Mouse (Mus musculus): ENCODE results near the gene Ccdc148. TPM values are rescaled to one million over a fixed set of nuclear protein-coding genes. Genes with fewer than 3 reads are reported as not detected.

Ccdc148 gene
- total and polyA plus RNA-seq, 2 experiments from 2014 or later = 5.3 to 6.9 TPM

GRCm38 (mm10) chr2:59054339-59054738, 106.1 kb downstream of the Ccdc148 start:
- H3K36me3 ChIP-seq (ENCODE audit: insufficient read depth) = no peaks in the 10 kb centered on the region
- 49% methylated on average over 5 of the region's 5 CpGs for WGBS
- H3K27ac ChIP-seq (ENCODE audit: low read depth, low read length) = peak overlapping the region; percentile 29; the same call in 1 of the 2 replicates
- H3K27me3 ChIP-seq (ENCODE audit: insufficient read depth, low read length) = no peaks in the 10 kb centered on the region
- H3K9ac ChIP-seq = no peak overlapping the region
- ATAC-seq (0 out of 2 replicates have a peak, but pooled peaks have one; percentile 23), DNase-seq (peak; percentile 57)
- no peaks in the 10 kb centered on the region for H3K9me3 ChIP-seq (ENCODE audit: low read length)
- no peak overlapping the region for H3K4me3 ChIP-seq (ENCODE audit: low read depth, low read length)
- peaks cover 6% of the 10 kb centered on the region; the same call in 1 of the 2 replicates for H3K4me1 ChIP-seq (ENCODE audit: insufficient read depth)
- TF ChIP-seq CTCF (IDR thresholded peaks at IDR 0.05; ENCODE audit: low read depth) = no peak
- H3K4me2 ChIP-seq (ENCODE audit: low read depth) = no peak overlapping the region

GRCm38 (mm10) chr2:59053461-59054039, 106.9 kb downstream of the Ccdc148 start:
- H3K4me1 ChIP-seq (ENCODE audit: insufficient read depth) = peaks cover 6% of the 10 kb centered on the region; the same call in 1 of the 2 replicates
- no peaks in the 10 kb centered on the region for H3K36me3 ChIP-seq (ENCODE audit: insufficient read depth)
- no peak overlapping the region for H3K9ac ChIP-seq
- ATAC-seq (no peak), DNase-seq (no peak)
- no peaks in the 10 kb centered on the region for H3K9me3 ChIP-seq (ENCODE audit: low read length)
- no peak overlapping the region for H3K4me3 ChIP-seq (ENCODE audit: low read depth, low read length)
- H3K27ac ChIP-seq (ENCODE audit: low read depth, low read length) = no peak overlapping the region
- no peak for TF ChIP-seq CTCF (IDR thresholded peaks at IDR 0.05; ENCODE audit: low read depth)
- no peak overlapping the region for H3K4me2 ChIP-seq (ENCODE audit: low read depth)
- no peaks in the 10 kb centered on the region for H3K27me3 ChIP-seq (ENCODE audit: insufficient read depth, low read length)
- WGBS = 56% methylated on average over 7 of the region's 7 CpGs

GRCm38 (mm10) chr2:59050245-59050824, 110.1 kb downstream of the Ccdc148 start:
- ATAC-seq (no peak), DNase-seq (no peak)
- no peaks in the 10 kb centered on the region for H3K9me3 ChIP-seq (ENCODE audit: low read length)
- no peaks in the 10 kb centered on the region for H3K36me3 ChIP-seq (ENCODE audit: insufficient read depth)
- H3K27ac ChIP-seq (ENCODE audit: low read depth, low read length) = no peak overlapping the region
- H3K4me3 ChIP-seq (ENCODE audit: low read depth, low read length) = no peak overlapping the region
- H3K4me2 ChIP-seq (ENCODE audit: low read depth) = no peak overlapping the region
- H3K4me1 ChIP-seq (ENCODE audit: insufficient read depth) = peaks cover 6% of the 10 kb centered on the region; the same call in 1 of the 2 replicates
- WGBS = 69% methylated on average over 8 of the region's 8 CpGs
- H3K27me3 ChIP-seq (ENCODE audit: insufficient read depth, low read length) = no peaks in the 10 kb centered on the region
- no peak for TF ChIP-seq CTCF (IDR thresholded peaks at IDR 0.05; ENCODE audit: low read depth)
- H3K9ac ChIP-seq = no peak overlapping the region

GRCm38 (mm10) chr2:59049686-59050085, 110.8 kb downstream of the Ccdc148 start:
- no peaks in the 10 kb centered on the region for H3K9me3 ChIP-seq (ENCODE audit: low read length)
- H3K36me3 ChIP-seq (ENCODE audit: insufficient read depth) = no peaks in the 10 kb centered on the region
- DNase-seq (no peak), ATAC-seq (no peak)
- no peak overlapping the region for H3K27ac ChIP-seq (ENCODE audit: low read depth, low read length)
- no peak overlapping the region for H3K4me3 ChIP-seq (ENCODE audit: low read depth, low read length)
- H3K9ac ChIP-seq = no peak overlapping the region
- no peak for TF ChIP-seq CTCF (IDR thresholded peaks at IDR 0.05; ENCODE audit: low read depth)
- H3K27me3 ChIP-seq (ENCODE audit: insufficient read depth, low read length) = no peaks in the 10 kb centered on the region
- WGBS = 36% methylated on average over 4 of the region's 4 CpGs
- peaks cover 6% of the 10 kb centered on the region; the same call in 1 of the 2 replicates for H3K4me1 ChIP-seq (ENCODE audit: insufficient read depth)
- no peak overlapping the region for H3K4me2 ChIP-seq (ENCODE audit: low read depth)

- no peak overlapping the region for H3K9ac ChIP-seq
- H3K36me3 ChIP-seq (ENCODE audit: insufficient read depth) = no peaks in the 10 kb centered on the region
- no peak overlapping the region for H3K27ac ChIP-seq (ENCODE audit: low read depth, low read length)
- H3K4me2 ChIP-seq (ENCODE audit: low read depth) = no peak overlapping the region
- 38% methylated on average over 6 of the region's 6 CpGs for WGBS
- DNase-seq = no peak
- H3K27me3 ChIP-seq (ENCODE audit: insufficient read depth, low read length) = no peaks in the 10 kb centered on the region
- TF ChIP-seq CTCF (IDR thresholded peaks at IDR 0.05; ENCODE audit: low read depth) = no peak
- H3K4me3 ChIP-seq (ENCODE audit: low read depth, low read length) = no peak overlapping the region
- H3K4me1 ChIP-seq (ENCODE audit: insufficient read depth) = no peaks in the 10 kb centered on the region; the same call in 1 of the 2 replicates
- H3K9me3 ChIP-seq (ENCODE audit: low read length) = no peaks in the 10 kb centered on the region
- ATAC-seq = no peak
These were observed 111.6 kb downstream of the Ccdc148 start for GRCm38 (mm10) chr2:59048775-59049451.

GRCm38 (mm10) chr2:59043313-59044032, 117.0 kb downstream of the Ccdc148 start:
- 82% methylated on average over 22 of the region's 22 CpGs for WGBS
- ATAC-seq (no peak), DNase-seq (no peak)
- H3K27me3 ChIP-seq (ENCODE audit: insufficient read depth, low read length) = no peaks in the 10 kb centered on the region
- no peak overlapping the region for H3K4me2 ChIP-seq (ENCODE audit: low read depth)
- no peaks in the 10 kb centered on the region for H3K36me3 ChIP-seq (ENCODE audit: insufficient read depth)
- TF ChIP-seq CTCF (IDR thresholded peaks at IDR 0.05; ENCODE audit: low read depth) = no peak
- no peak overlapping the region for H3K9ac ChIP-seq
- H3K9me3 ChIP-seq (ENCODE audit: low read length) = no peaks in the 10 kb centered on the region; the same call in 1 of the 2 replicates
- H3K27ac ChIP-seq (ENCODE audit: low read depth, low read length) = no peak overlapping the region
- no peak overlapping the region for H3K4me3 ChIP-seq (ENCODE audit: low read depth, low read length)
- H3K4me1 ChIP-seq (ENCODE audit: insufficient read depth) = no peaks in the 10 kb centered on the region

All from forebrain, postnatal 0 days (tissue).